In the genomic region with DNA sequence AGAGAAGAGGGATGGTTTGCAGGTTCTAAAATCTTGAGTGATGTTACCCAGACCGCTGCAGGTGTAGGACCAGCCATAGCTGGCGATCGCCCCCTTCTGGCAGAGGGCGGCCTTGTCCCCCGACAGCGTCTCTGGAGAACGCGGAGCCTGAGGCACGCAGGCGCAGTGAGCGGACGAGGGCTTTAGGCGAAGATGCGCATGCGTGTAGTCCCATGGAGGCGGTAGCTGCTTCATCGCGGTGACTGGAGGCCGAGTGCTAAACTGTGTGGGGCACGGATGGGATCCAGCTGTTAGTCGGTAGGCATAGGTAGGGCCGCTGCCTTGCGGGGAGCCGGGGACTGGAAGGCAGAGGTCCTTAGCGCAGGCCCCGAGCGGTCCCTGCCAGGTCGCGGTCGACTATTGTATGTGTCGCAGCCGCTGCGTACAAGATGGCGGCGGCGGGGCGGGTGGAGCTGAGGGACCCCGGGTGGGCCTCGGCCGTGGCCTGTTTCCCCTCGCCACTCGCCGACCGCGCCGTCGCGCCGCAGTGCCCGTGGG, we compare ENCODE assay signal across 8 mouse cellular contexts. TPM values are rescaled to one million over a fixed set of nuclear protein-coding genes. Genes with fewer than 3 reads are reported as not detected.
DNase-seq lines count a peak whose midpoint lies in the region; ATAC-seq and TF ChIP-seq lines count a peak whose summit lies in the region.

No protein-coding gene starts in this region.

- peak; percentile 99 for TF ChIP-seq CTCF in Patski (IDR thresholded peaks at IDR 0.05)

- in situ Hi-C loops in Patski (cut with MboI; ENCODE audit: low pct_unique_long_range_greater_than_20kb) = loop anchor here (5.0 kb wide), 1 partner anchor 37 kb away; no protein-coding TSS in a partner anchor

- H3K27ac ChIP-seq in hindbrain, embryonic 13.5 days = peak overlapping the region; percentile 99

- H3K36me3 ChIP-seq in hindbrain, embryonic 13.5 days = no peaks in the 10 kb centered on the region

- H3K4me2 ChIP-seq in hindbrain, embryonic 13.5 days = peak overlapping the region; percentile 71; the same call in 1 of the 2 replicates

- H3K4me3 ChIP-seq in hindbrain, embryonic 13.5 days = peak overlapping the region; percentile 78

- peaks cover 6% of the 10 kb centered on the region for H3K27me3 ChIP-seq in Patski
- no peaks in the 10 kb centered on the region for H3K27me3 ChIP-seq in hindbrain, embryonic 13.5 days

- H3K9ac ChIP-seq in hindbrain, embryonic 13.5 days = peak overlapping the region; percentile 97

- DNase-seq in Patski (ENCODE audit: low read depth, low spot score) = peak; percentile 80
- DNase-seq in cerebellum, postnatal 14 days = peak; percentile 100
- peak; percentile 95 to 99 for DNase-seq in frontal cortex, postnatal 14 days (ENCODE audit: low spot score in 2 of 2)
- DNase-seq in layer of hippocampus, postnatal 25 days (ENCODE audit: extremely low spot score in 1 of 2, low spot score in 1 of 2) = peak; percentile 99 to 100
- peak; percentile 98 for DNase-seq in lung, postnatal 25 days (ENCODE audit: low spot score)
- DNase-seq in retina, embryonic 14.5 days (ENCODE audit: low spot score) = peak; percentile 99
- DNase-seq in thymus, postnatal 4 days = peak; percentile 100

- CTCF ChIA-PET in Patski (lab: Charles Lee) = interaction anchor here (0.6 to 2.6 kb wide), 21 partner anchors 10 to 152 kb away, joined by 3 to 30 read pairs (median 4); a partner anchor contains a TSS

- peak; percentile 88 for ATAC-seq in Patski
- peak; percentile 97 for ATAC-seq in hindbrain, embryonic 13.5 days (ENCODE audit: low FRiP score)

- POLR2A ChIA-PET in Patski (lab: Charles Lee) = interaction anchor here (0.5 to 1.4 kb wide), 5 partner anchors 9 to 165 kb away, joined by 3 to 4 read pairs (median 3); no protein-coding TSS in a partner anchor

- WGBS in hindbrain, embryonic 13.5 days = under 1% methylated on average over 45 of the region's 50 CpGs

- H3K4me1 ChIP-seq in hindbrain, embryonic 13.5 days (replicated peaks) = peaks cover 3% of the 10 kb centered on the region; the same call in 1 of the 2 replicates

- no peaks in the 10 kb centered on the region for H3K9me3 ChIP-seq in hindbrain, embryonic 13.5 days

RNA-seq across cellular contexts. Expression of a gene that starts 47.3 kb away (rescaled TPM):
- polyA plus RNA-seq in Patski (2021) = 80.1 TPM
- 87.8 and 88.9 TPM in 2 replicates for polyA plus RNA-seq in hindbrain, embryonic 13.5 days (2015; fragmentation: Nextera tagmentation; extraction: Ambion mirVana)
- total RNA-seq in layer of hippocampus, postnatal 25 days (2021) = 100 to 1,000 TPM; 123 to 138 TPM

Comparison
In these comparisons a context has a peak if more than half of its experiments do, and no peak if none do; other contexts are left out.
1. Peak in every context shown above with its lines: DNase-seq, ATAC-seq, H3K4me3 ChIP-seq and H3K27ac ChIP-seq.